Mouse (Mus musculus) neural tube, embryonic 12.5 days (tissue): ENCODE measurements around the gene Cdh24. TPM values are rescaled to one million over a fixed set of nuclear protein-coding genes. Genes with fewer than 3 reads are reported as not detected.

Source experiments
- ATAC-seq: fragments of 200-750 bp; cut with Nextera tagmentation; 2 replicates; pipeline ENCODE4 v1.8.0; 2017; ENCODE audit warnings: low read depth, mild to moderate bottlenecking, moderate TSS enrichment, moderate library complexity; ENCODE audit not compliant: low FRiP score
- H3K27ac ChIP-seq: fragments of 300-500 bp; sonication (generic); 2 replicates; pipeline ENCODE4 v1.5.1; 2016
- H3K27me3 ChIP-seq: fragments of 300-500 bp; sonication (generic); replicated peaks from 2 replicates; pipeline ENCODE4 v1.6.1; 2016; ENCODE audit warnings: mild to moderate bottlenecking
- H3K36me3 ChIP-seq: fragments of 300-500 bp; sonication (generic); 2 replicates; pipeline ENCODE4 v1.6.1; 2016; ENCODE audit warnings: mild to moderate bottlenecking
- H3K4me1 ChIP-seq: fragments of 300-500 bp; sonication (generic); 2 replicates; pipeline ENCODE4 v1.6.1; 2016
- H3K4me2 ChIP-seq: fragments of 300-500 bp; sonication (generic); replicated peaks from 2 replicates; pipeline ENCODE4 v1.6.1; 2016; ENCODE audit warnings: mild to moderate bottlenecking
- H3K4me3 ChIP-seq: fragments of 300-500 bp; sonication (generic); 2 replicates; pipeline ENCODE4 v1.5.1; 2016
- H3K9ac ChIP-seq: fragments of 300-500 bp; sonication (generic); 2 replicates; pipeline ENCODE4 v1.6.1; 2016; ENCODE audit warnings: mild to moderate bottlenecking
- H3K9me3 ChIP-seq: fragments of 300-500 bp; sonication (generic); 2 replicates; pipeline ENCODE4 v1.6.1; 2016; ENCODE audit warnings: mild to moderate bottlenecking
- WGBS: fragments of 180-500 bp; shearing (Covaris S2); methylation state at CpG from one replicate; pipeline ENCODE4 v1.1.7; 2016; 5-methylcytosine and 5-hydroxymethylcytosine counted together
- microRNA counts: library from miRNA; unstranded; fragments of <30 nt; microRNA quantifications from one replicate; lab custom pipeline; 2017
- microRNA-seq: library from miRNA; unstranded; fragments of <30 nt; microRNA quantifications from one replicate; pipeline ENCODE4, GENCODE M21; 2017
- polyA plus RNA-seq: library from polyadenylated mRNA; unstranded; fragments of >200 nt; fragmentation: Nextera tagmentation; extraction: Ambion mirVana; gene quantifications from 2 replicates; pipeline ENCODE4 v1.2.1, GENCODE M21; 2016

Cdh24 gene
- polyA plus RNA-seq, 1 experiment from 2014 or later: 10.0 TPM

DNA sequence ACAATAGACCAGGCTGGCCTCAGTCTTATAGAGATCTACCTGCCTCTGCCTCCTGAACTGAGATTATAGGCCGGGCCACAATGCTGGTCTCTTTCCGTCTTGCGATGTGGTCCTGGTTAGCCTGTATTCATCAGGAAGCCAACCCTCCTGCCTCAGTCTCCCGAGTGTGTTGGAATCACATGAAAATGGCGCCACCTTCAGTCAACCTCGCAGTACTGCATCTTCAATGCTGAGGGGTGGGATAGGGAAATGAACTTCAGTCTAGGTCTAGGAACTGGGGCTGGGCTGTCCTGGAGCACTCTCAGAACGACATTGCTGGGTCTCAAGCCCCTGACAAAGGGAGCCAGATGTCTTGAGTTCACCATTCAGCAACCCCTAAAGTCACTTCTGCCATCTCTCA is 44.1 kb downstream of the Cdh24 start:
- WGBS: 78% methylated on average over 7 of the region's 7 CpGs
- H3K4me3 ChIP-seq: no peak overlapping the region
- no peaks in the 10 kb centered on the region for H3K27me3 ChIP-seq
- peaks cover 10% of the 10 kb centered on the region; the same call in 1 of the 2 replicates for H3K4me1 ChIP-seq
- no peak overlapping the region for H3K9ac ChIP-seq
- no peak overlapping the region for H3K4me2 ChIP-seq
- no peak overlapping the region for H3K27ac ChIP-seq
- H3K36me3 ChIP-seq: peaks cover 15% of the 10 kb centered on the region
- H3K9me3 ChIP-seq: no peaks in the 10 kb centered on the region
- no peak for ATAC-seq

DNA sequence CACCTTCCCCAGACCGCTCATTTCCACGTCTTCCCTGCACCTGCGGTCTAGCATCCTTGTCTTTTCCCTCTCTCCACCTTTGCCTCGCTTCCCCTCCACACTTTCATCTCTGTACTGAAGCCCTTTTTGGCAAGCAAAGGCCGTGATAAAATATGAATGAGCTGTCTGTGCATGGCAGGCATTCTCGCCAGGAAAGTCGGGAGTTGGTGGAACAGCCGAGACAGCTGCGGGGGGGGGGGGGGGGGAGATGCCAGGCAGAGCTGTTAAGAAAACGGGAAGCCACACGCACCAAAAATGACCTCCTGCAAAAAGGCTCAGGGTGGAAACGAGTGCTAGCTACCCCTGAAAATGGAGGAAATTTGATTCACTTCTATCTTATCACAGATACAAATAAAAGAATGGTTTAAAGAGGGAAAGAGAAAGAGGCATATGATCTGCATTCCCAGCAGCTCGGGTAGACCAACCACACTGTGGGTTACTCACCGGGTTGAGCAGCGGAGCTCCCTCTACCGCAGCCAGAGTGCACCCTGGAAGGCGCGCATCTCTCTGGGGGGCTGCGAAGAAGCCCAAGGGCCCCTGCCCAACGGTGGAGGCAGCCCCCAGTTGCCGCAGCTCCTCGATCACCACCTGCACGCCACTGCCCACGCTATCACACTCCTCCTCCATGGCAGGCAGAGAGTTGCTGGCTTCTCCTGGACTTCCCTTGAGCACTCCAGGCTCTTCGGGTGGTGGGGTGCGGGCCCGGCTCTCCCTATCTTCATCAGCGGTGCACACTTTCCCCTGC is 46.3 kb downstream of the Cdh24 start:
- no peak for ATAC-seq
- peaks cover 10% of the 10 kb centered on the region; the same call in 1 of the 2 replicates for H3K4me1 ChIP-seq

DNA sequence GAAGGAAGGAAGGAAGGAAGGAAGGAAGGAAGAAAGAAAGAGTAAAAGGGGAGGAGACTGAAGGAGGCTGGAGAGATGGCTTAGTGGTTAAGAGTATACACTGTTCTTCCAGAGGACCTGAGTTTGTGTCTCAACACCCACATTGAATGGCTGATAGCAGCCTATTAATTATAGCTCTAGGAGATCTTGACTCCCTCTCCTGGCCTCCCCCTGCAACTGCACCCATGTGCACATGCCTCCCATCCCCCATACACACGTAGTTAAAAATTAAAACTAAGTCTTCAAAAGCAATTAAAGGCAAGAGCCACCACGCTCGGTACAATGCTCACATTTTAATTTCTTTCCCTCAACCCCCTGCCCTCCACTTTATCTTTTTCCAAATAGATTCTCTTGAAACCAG is 47.1 kb downstream of the Cdh24 start:
- no peaks in the 10 kb centered on the region for H3K9me3 ChIP-seq
- H3K4me3 ChIP-seq: no peak overlapping the region
- no peak overlapping the region for H3K9ac ChIP-seq
- H3K4me2 ChIP-seq: no peak overlapping the region
- ATAC-seq: no peak
- no peaks in the 10 kb centered on the region for H3K27me3 ChIP-seq
- peaks cover 21% of the 10 kb centered on the region for H3K36me3 ChIP-seq
- no peak overlapping the region for H3K27ac ChIP-seq
- H3K4me1 ChIP-seq: peaks cover 10% of the 10 kb centered on the region; the same call in 1 of the 2 replicates
- 93% methylated on average over 3 of the region's 3 CpGs for WGBS

More for the DNA sequence above, 46.3 kb downstream of the Cdh24 start:
- Histone ChIP-seq H3K9ac (no peak overlapping the region), H3K36me3 (peaks cover 21% of the 10 kb centered on the region), H3K27me3 (no peaks in the 10 kb centered on the region), H3K4me3 (no peak overlapping the region), H3K9me3 (no peaks in the 10 kb centered on the region), H3K4me2 (no peak overlapping the region), H3K27ac (no peak overlapping the region)
- WGBS: 69% methylated on average over 28 of the region's 28 CpGs

- WGBS: 57% methylated on average over 10 of the region's 10 CpGs
- Histone ChIP-seq H3K9me3 (no peaks in the 10 kb centered on the region), H3K9ac (no peak overlapping the region), H3K4me2 (no peak overlapping the region), H3K4me1 (peaks cover 10% of the 10 kb centered on the region; the same call in 1 of the 2 replicates), H3K27ac (peak overlapping the region; percentile 29; the same call in 1 of the 2 replicates), H3K36me3 (peaks cover 21% of the 10 kb centered on the region), H3K27me3 (no peaks in the 10 kb centered on the region), H3K4me3 (no peak overlapping the region)
- peak; percentile 44; the same call in 1 of the 2 replicates for ATAC-seq
Observed at GRCm38 (mm10) chr14:54592319-54592934, 48.7 kb downstream of the Cdh24 start.

GRCm38 (mm10) chr14:54591056-54591455 is 50.1 kb downstream of the Cdh24 start:
- peaks cover 21% of the 10 kb centered on the region for H3K36me3 ChIP-seq

GRCm38 (mm10) chr14:54583681-54584338 is 57.4 kb downstream of the Cdh24 start:
- no peaks in the 10 kb centered on the region for H3K27me3 ChIP-seq
- H3K4me3 ChIP-seq: no peak overlapping the region
- no peak overlapping the region for H3K27ac ChIP-seq
- no peak overlapping the region for H3K9ac ChIP-seq
- H3K9me3 ChIP-seq: no peaks in the 10 kb centered on the region
- H3K36me3 ChIP-seq: peaks cover 16% of the 10 kb centered on the region; the same call in 1 of the 2 replicates
- WGBS: 46% methylated on average over 7 of the region's 7 CpGs
- ATAC-seq: 0 out of 2 replicates have a peak, but pooled peaks have one; percentile 17
- no peaks in the 10 kb centered on the region for H3K4me1 ChIP-seq
- no peak overlapping the region for H3K4me2 ChIP-seq

More at GRCm38 (mm10) chr14:54591056-54591455, 50.1 kb downstream of the Cdh24 start:
- no peaks in the 10 kb centered on the region for H3K27me3 ChIP-seq
- H3K9ac ChIP-seq: no peak overlapping the region
- 91% methylated on average over 16 of the region's 16 CpGs for WGBS
- no peak for ATAC-seq
- H3K4me1 ChIP-seq: peaks cover 10% of the 10 kb centered on the region; the same call in 1 of the 2 replicates
- H3K4me3 ChIP-seq: no peak overlapping the region
- H3K9me3 ChIP-seq: no peaks in the 10 kb centered on the region
- no peak overlapping the region for H3K4me2 ChIP-seq
- H3K27ac ChIP-seq: no peak overlapping the region

DNA sequence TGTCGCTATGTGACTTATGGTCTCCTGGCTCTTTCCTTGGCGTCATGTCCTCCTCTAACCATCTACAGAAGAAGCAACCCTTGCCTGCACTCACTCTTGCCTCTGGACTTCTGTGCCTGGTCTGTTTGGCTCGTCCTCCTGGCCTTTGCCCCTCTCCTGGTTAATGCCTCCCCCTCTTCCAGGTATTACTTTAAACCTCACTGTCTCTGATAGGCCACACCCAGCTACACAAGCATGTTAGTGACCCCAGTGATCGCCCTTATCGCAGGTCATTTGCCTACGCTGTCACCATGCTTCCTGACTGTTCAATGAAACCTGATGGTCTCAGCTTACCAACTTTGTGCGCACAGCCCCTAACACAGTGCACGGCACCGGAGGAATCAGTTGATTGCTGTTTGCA is 58.6 kb downstream of the Cdh24 start:
- no peak overlapping the region for H3K9ac ChIP-seq
- H3K4me2 ChIP-seq: no peak overlapping the region
- H3K36me3 ChIP-seq: peaks cover 16% of the 10 kb centered on the region; the same call in 1 of the 2 replicates
- H3K4me3 ChIP-seq: no peak overlapping the region
- H3K4me1 ChIP-seq: 0 out of 2 replicates have a peak, but pooled peaks cover 8% of the 10 kb centered on the region
- no peaks in the 10 kb centered on the region for H3K9me3 ChIP-seq
- H3K27me3 ChIP-seq: no peaks in the 10 kb centered on the region
- no peak for ATAC-seq
- 93% methylated on average over 9 of the region's 9 CpGs for WGBS
- H3K27ac ChIP-seq: no peak overlapping the region

MicroRNAs within 50 kb of the gene (microRNA counts, 519-probe panel; counts per million panel counts)
- microRNA mmu-miR-686 (lab: Ali Mortazavi, UCI): 342 counts per million, percentile 67 among the panel's probes with 10 or more counts

Small RNA genes lying within 50 kb of the gene (microRNA-seq; reads per million reads assigned to microRNA genes)
- not detected for gene Mir686
- gene Mir6948: not detected

Other genes starting within 250 kb of the Cdh24 start
- 5.6 and 5.7 TPM in 2 replicates for gene Slc7a7, start 223.6 kb downstream of the Cdh24 start, polyA plus RNA-seq
- 250 and 276 TPM in 2 replicates for gene Mrpl52, start 214.5 kb downstream of the Cdh24 start, polyA plus RNA-seq
- gene Mmp14, start 209.8 kb downstream of the Cdh24 start, polyA plus RNA-seq: 79.5 and 81.0 TPM in 2 replicates
- gene Lrp10, start 177.2 kb downstream of the Cdh24 start, polyA plus RNA-seq: 34.9 and 37.5 TPM in 2 replicates
- gene Rem2, start 165.3 kb downstream of the Cdh24 start, polyA plus RNA-seq: 40.0 and 41.4 TPM in 2 replicates
- gene Prmt5, start 123.8 kb downstream of the Cdh24 start, polyA plus RNA-seq: 102 and 105 TPM in 2 replicates
- 32.1 and 37.9 TPM in 2 replicates for gene Haus4, start 86.7 kb downstream of the Cdh24 start, polyA plus RNA-seq
- 32.9 and 36.6 TPM in 2 replicates for gene Ajuba, start 63.8 kb downstream of the Cdh24 start, polyA plus RNA-seq
- 8.4 and 8.6 TPM in 2 replicates for gene 4931414P19Rik, start 35.4 kb downstream of the Cdh24 start, polyA plus RNA-seq
- gene Psmb5, start 23.3 kb downstream of the Cdh24 start, polyA plus RNA-seq: 404 and 429 TPM in 2 replicates
- gene Psmb11, start 19.9 kb downstream of the Cdh24 start, polyA plus RNA-seq: not detected in 2 replicates
- not detected in 2 replicates for gene Gm17606, start 412 bp downstream of the Cdh24 start, polyA plus RNA-seq
- 92.0 and 93.3 TPM in 2 replicates for gene 1700123O20Rik, start 44.9 kb upstream of the Cdh24 start, polyA plus RNA-seq
- gene Acin1, start 45.6 kb upstream of the Cdh24 start, polyA plus RNA-seq: 140 and 167 TPM in 2 replicates
- gene Gm29776, start 57.5 kb upstream of the Cdh24 start, polyA plus RNA-seq: 0.10 and 0.17 TPM in 2 replicates
- gene Cebpe, start 70.8 kb upstream of the Cdh24 start, polyA plus RNA-seq: 0.15 TPM in 1 of 2 replicates, not detected in the other
- 3.1 and 3.7 TPM in 2 replicates for gene Slc7a8, start 140.6 kb upstream of the Cdh24 start, polyA plus RNA-seq
- not detected in 2 replicates for gene Rnf212b, start 172.8 kb upstream of the Cdh24 start, polyA plus RNA-seq
- 15.7 and 16.6 TPM in 2 replicates for gene Homez, start 229.6 kb upstream of the Cdh24 start, polyA plus RNA-seq
- 1.1 and 1.4 TPM in 2 replicates for gene Ppp1r3e, start 236.2 kb upstream of the Cdh24 start, polyA plus RNA-seq
- gene Bcl2l2, start 242.0 kb upstream of the Cdh24 start, polyA plus RNA-seq: 3.8 and 4.1 TPM in 2 replicates
- gene Gm20521, start 242.1 kb upstream of the Cdh24 start, polyA plus RNA-seq: not detected in 2 replicates